Mouse (Mus musculus) thymus, adult 2 months (tissue): ENCODE measurements around the gene Ppfibp1.

Experiments
- CTCF ChIP-seq: fragments of 200-500 bp; IDR thresholded peaks from 2 replicates; pipeline ENCODE4 v1.5.1; 2012; ENCODE audit warnings: mild to moderate bottlenecking, control low read depth, low read length, moderate library complexity, borderline replicate concordance; ENCODE audit not compliant: control insufficient read depth, poor library complexity, insufficient read depth; ENCODE audit errors: extremely low read depth
- POLR2A ChIP-seq: fragments of 200-500 bp; IDR thresholded peaks from 2 replicates; pipeline ENCODE4 v1.6.1; 2012; ENCODE audit warnings: mild to moderate bottlenecking, low read length, control low read depth, moderate library complexity; ENCODE audit not compliant: control insufficient read depth, poor library complexity, insufficient read depth; ENCODE audit errors: extremely low read depth

GRCm38 (mm10) chr6:146906000-146906786, 17.9 kb downstream of the Ppfibp1 start:
- TF ChIP-seq CTCF (no peak), POLR2A (no peak)
